Mouse (Mus musculus) thymus, adult 2 months (tissue): ENCODE data around the gene Duox2.

ENCODE experiments used
- CTCF ChIP-seq: fragments of 200-500 bp; IDR thresholded peaks from 2 replicates; pipeline ENCODE4 v1.5.1; 2012; ENCODE audit warnings: mild to moderate bottlenecking, control low read depth, low read length, moderate library complexity, borderline replicate concordance; ENCODE audit not compliant: control insufficient read depth, poor library complexity, insufficient read depth; ENCODE audit errors: extremely low read depth
- POLR2A ChIP-seq: fragments of 200-500 bp; IDR thresholded peaks from 2 replicates; pipeline ENCODE4 v1.6.1; 2012; ENCODE audit warnings: mild to moderate bottlenecking, low read length, control low read depth, moderate library complexity; ENCODE audit not compliant: control insufficient read depth, poor library complexity, insufficient read depth; ENCODE audit errors: extremely low read depth

GRCm38 (mm10) chr2:122247786-122248185, 50.5 kb downstream of the Duox2 start:
- TF ChIP-seq CTCF (no peak), POLR2A (no peak)
